Mouse (Mus musculus) large intestine, adult 2 months (tissue): ENCODE data around the gene Olfr780. TPM values are rescaled to one million over a fixed set of nuclear protein-coding genes. Genes with fewer than 3 reads are reported as not detected.
"Not testable (repeated sequence)": the region's sequence is repeated elsewhere in the genome, so short reads cannot be mapped to it uniquely, and the experiment has no call there.

Experiments used
- DNase-seq: peaks from one replicate; pipeline ENCODE4 v3.0.0-alpha.2; 2012; ENCODE audit warnings: low read depth, low spot score
- WGBS: fragments of 180-500 bp; shearing (Covaris S2); methylation state at CpG from one replicate; pipeline ENCODE4 v1.1.7; 2018; 5-methylcytosine and 5-hydroxymethylcytosine counted together
- polyA plus RNA-seq: library from polyadenylated mRNA; depleted of rRNA; stranded (reverse); fragments of >200 nt; gene quantifications from 2 replicates; pipeline ENCODE4 v1.2.3, GENCODE M21; 2012; rRNA removed

Gene Olfr780
- not detected in 2 replicates for polyA plus RNA-seq

- DNase-seq = no peak
- 74% methylated on average over 3 of the region's 3 CpGs for WGBS
These were observed at the start of gene Olfr780 for GRCm38 (mm10) chr10:129317817-129318216. Gene Olfr780 (plus strand): TSS chr10:129318117.

DNA sequence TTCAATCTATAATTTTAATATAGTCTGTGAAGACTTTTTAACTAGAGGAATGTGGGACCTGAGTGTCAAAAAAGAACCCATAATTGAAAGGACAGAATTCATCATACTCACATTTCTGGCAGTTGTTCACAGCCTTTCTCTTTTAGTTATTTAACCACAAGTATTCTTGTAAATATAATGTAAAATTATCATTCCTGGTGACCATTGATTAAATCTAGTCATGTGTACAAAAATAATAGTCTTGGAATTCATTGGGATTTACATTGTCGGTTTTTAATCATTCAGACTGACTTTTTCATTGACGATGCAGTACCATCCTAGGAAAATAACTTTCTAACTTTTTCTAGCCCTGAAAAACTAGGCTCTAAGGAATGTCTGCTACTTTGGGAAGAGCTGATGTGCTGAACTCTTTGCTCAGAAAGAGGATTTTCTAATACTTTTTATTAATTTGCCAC lies 46.8 kb upstream of the Olfr780 start, which contains the start of gene Olfr777:
TSS of gene Olfr777 (minus strand) at position 405 of the 455 bp plus-strand sequence.
- WGBS = 91% methylated on average over 2 of the region's 2 CpGs

DNA sequence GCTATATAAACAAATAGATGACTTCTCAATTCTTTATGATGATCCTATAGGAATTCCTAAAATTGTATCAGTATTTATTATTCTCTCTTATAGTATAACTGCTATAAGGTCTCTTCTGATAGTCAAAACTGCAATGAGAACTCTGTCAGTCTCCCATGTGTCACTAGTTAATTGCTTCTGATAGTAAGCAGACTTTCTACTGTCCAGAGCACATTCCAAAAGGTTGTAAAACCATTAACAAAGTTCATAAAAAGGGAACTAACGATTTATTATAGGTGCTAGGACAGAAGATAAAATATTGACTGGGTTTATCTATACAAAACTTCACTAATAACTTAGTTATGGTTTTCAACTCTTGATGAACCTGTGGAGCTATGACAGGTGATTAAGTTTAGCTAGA lies 4.9 kb upstream of the Olfr780 start:
- WGBS = 7% methylated on average over 1 of the region's 1 CpGs

More for the DNA sequence above, 46.8 kb upstream of the Olfr780 start, which contains the start of gene Olfr777:
- no peak for DNase-seq

DNA sequence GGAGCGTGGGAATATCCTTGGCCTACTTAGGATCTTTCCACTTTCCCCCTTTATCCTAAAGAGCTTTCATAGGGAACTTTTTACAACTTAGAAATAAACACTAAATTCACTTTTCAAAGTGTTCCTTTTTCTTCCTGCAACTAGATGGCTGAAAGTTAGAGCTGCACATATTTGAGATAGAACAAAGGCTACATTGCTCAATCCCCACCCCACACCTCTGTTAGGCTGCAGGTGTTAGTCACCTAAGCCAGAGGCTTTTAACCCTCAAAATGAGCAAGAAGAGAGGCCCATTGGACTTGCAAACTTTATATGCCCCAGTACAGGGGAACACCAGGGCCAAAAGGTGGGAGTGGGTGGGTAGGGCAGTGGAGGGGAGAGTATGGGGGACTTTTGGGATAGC lies 4.4 kb upstream of the Olfr780 start:
- DNase-seq = not testable (repeated sequence)
- WGBS = no CpG with 5 or more reads among the region's 1 CpGs

More for the DNA sequence above, 4.9 kb upstream of the Olfr780 start:
- not testable (repeated sequence) for DNase-seq

GRCm38 (mm10) chr10:129328554-129328953 lies 10.6 kb downstream of the Olfr780 start, which contains the start of gene Olfr781:
Gene Olfr781 (plus strand): TSS chr10:129328854.
- no peak for DNase-seq

- WGBS = 81% methylated on average over 3 of the region's 3 CpGs
- no peak for DNase-seq
These were observed 30.6 kb downstream of the Olfr780 start, which contains the start of gene Olfr782 for GRCm38 (mm10) chr10:129348550-129348949. Gene Olfr782 (plus strand): TSS chr10:129348850.

DNA sequence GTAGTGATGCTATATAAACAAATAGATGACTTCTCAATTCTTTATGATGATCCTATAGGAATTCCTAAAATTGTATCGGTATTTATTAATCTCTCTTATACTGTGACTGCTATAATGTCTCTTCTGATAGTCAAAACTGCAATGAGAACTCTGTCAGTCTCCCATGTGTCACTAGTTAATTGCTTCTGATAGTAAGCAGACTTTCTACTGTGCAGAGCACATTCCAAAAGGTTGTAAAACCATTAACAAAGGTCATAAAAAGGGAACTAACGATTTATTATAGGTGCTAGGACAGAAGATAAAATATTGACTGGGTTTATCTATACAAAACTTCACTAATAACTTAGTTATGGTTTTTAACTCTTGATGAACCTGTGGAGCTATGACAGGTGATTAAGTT lies 34.6 kb downstream of the Olfr780 start:
- DNase-seq = not testable (repeated sequence)
- 32% methylated on average over 2 of the region's 2 CpGs for WGBS

GRCm38 (mm10) chr10:129356496-129356895 lies 38.6 kb downstream of the Olfr780 start:
- WGBS = 83% methylated on average over 4 of the region's 4 CpGs
- DNase-seq = not testable (repeated sequence)

DNA sequence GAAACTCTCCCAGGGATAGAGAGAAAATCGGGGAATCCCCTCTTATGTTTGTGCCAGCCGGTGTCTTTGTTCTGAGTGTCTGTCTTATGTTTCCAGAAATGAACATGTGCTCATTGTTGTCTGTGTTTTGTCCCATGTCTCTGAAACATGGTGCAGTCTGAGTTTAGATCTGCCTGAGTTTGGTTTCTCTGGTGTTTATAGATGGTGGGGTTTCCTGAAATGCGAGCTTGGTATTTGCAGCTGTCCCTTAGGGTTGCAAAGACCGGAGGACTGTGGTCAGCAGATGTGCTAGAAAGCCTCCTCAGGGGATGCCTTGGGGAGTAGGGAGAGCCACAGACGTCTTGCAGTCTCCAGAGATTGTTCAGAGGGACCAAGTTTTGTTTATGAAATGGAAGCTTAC lies 39.4 kb downstream of the Olfr780 start:
- 72% methylated on average over 5 of the region's 5 CpGs for WGBS
- no peak for DNase-seq

Other genes with a start within 250 kb of the Olfr780 start
- gene Olfr766-ps1, start 249.1 kb upstream of the Olfr780 start, polyA plus RNA-seq = not detected in 2 replicates
- gene Olfr767, start 235.2 kb upstream of the Olfr780 start, polyA plus RNA-seq = not detected in 2 replicates
- not detected in 2 replicates for gene Olfr768, start 218.7 kb upstream of the Olfr780 start, polyA plus RNA-seq
- gene Olfr769, start 200.3 kb upstream of the Olfr780 start, polyA plus RNA-seq = not detected in 2 replicates
- not detected in 2 replicates for gene Olfr770, start 179.1 kb upstream of the Olfr780 start, polyA plus RNA-seq
- not detected in 2 replicates for gene Olfr771, start 153.4 kb upstream of the Olfr780 start, polyA plus RNA-seq
- gene Olfr772, start 140.2 kb upstream of the Olfr780 start, polyA plus RNA-seq = not detected in 2 replicates
- gene Olfr773, start 130.7 kb upstream of the Olfr780 start, polyA plus RNA-seq = not detected in 2 replicates
- gene Olfr774, start 81.9 kb upstream of the Olfr780 start, polyA plus RNA-seq = not detected in 2 replicates
- gene Olfr775, start 69.7 kb upstream of the Olfr780 start, polyA plus RNA-seq = not detected in 2 replicates
- not detected in 2 replicates for gene Olfr776, start 59.0 kb upstream of the Olfr780 start, polyA plus RNA-seq
- gene Olfr777, start 46.6 kb upstream of the Olfr780 start, polyA plus RNA-seq = not detected in 2 replicates
- not detected in 2 replicates for gene Olfr781, start 10.7 kb downstream of the Olfr780 start, polyA plus RNA-seq
- gene Olfr782, start 30.7 kb downstream of the Olfr780 start, polyA plus RNA-seq = not detected in 2 replicates
- 0.04 and 0.08 TPM in 2 replicates for gene Olfr784, start 66.0 kb downstream of the Olfr780 start, polyA plus RNA-seq
- gene Olfr785, start 87.3 kb downstream of the Olfr780 start, polyA plus RNA-seq = not detected in 2 replicates
- gene Olfr786, start 109.2 kb downstream of the Olfr780 start, polyA plus RNA-seq = not detected in 2 replicates
- gene Olfr787, start 143.7 kb downstream of the Olfr780 start, polyA plus RNA-seq = not detected in 2 replicates
- gene Olfr788, start 152.9 kb downstream of the Olfr780 start, polyA plus RNA-seq = not detected in 2 replicates
- not detected in 2 replicates for gene Olfr789, start 166.6 kb downstream of the Olfr780 start, polyA plus RNA-seq
- gene Olfr790, start 180.4 kb downstream of the Olfr780 start, polyA plus RNA-seq = not detected in 2 replicates
- gene Olfr791, start 203.7 kb downstream of the Olfr780 start, polyA plus RNA-seq = not detected in 2 replicates
- not detected in 2 replicates for gene Olfr792, start 221.0 kb downstream of the Olfr780 start, polyA plus RNA-seq
- gene Olfr794, start 249.5 kb downstream of the Olfr780 start, polyA plus RNA-seq = not detected in 2 replicates